Mouse (Mus musculus) erythroid progenitor cell, adult 5-6 weeks (primary cell): ENCODE results near the gene Mup22. TPM values are rescaled to one million over a fixed set of nuclear protein-coding genes. Genes with fewer than 3 reads are reported as not detected.
"Not testable (repeated sequence)": the region's sequence is repeated elsewhere in the genome, so short reads cannot be mapped to it uniquely, and the experiment has no call there.

Source experiments
- ATAC-seq: replicated peaks from 2 replicates; pipeline ENCODE4 v1.8.0; 2016; ENCODE audit warnings: moderate number of reproducible peaks, mild to moderate bottlenecking, moderate TSS enrichment, inconsistent platforms; ENCODE audit not compliant: poor library complexity, low FRiP score, severe bottlenecking
- total RNA-seq, 2 experiments: library from RNA; stranded (forward) in 1 of 2; stranded (reverse) in 1 of 2; fragments of 150-400 nt in 1 of 2; fragments of 186-747, 209-891 nt in 1 of 2; gene quantifications; 2 replicates each; pipeline versions ENCODE4 v1.2.3 to v1.2.4; 2015 to 2017; ENCODE audit warnings: low replicate concordance in 2 of 2

The Mup22 gene
- total RNA-seq (2015; ENCODE audit: low replicate concordance), result not detected in 2 replicates
- total RNA-seq (2017; ENCODE audit: low replicate concordance), result not detected in 2 replicates

- not testable (repeated sequence) for ATAC-seq
Observed at GRCm38 (mm10) chr4:60821363-60821762, at the start of gene Mup22. Gene Mup22, minus strand, starts transcription at chr4:60821463.

GRCm38 (mm10) chr4:60840889-60841288, 19.6 kb upstream of the Mup22 start:
- ATAC-seq, result not testable (repeated sequence)

Other genes starting within 250 kb of the Mup22 start
- not detected in 2 replicates for gene Mup10, start 239.3 kb downstream of the Mup22 start, total RNA-seq (2015; ENCODE audit: low replicate concordance)
- gene Mup10, start 239.3 kb downstream of the Mup22 start, total RNA-seq (2017; ENCODE audit: low replicate concordance), result not detected in 2 replicates
- not detected in 2 replicates for gene Mup11, start 159.1 kb downstream of the Mup22 start, total RNA-seq (2015; ENCODE audit: low replicate concordance)
- not detected in 2 replicates for gene Mup11, start 159.1 kb downstream of the Mup22 start, total RNA-seq (2017; ENCODE audit: low replicate concordance)
- not detected in 2 replicates for gene Mup12, start 80.1 kb downstream of the Mup22 start, total RNA-seq (2015; ENCODE audit: low replicate concordance)
- gene Mup12, start 80.1 kb downstream of the Mup22 start, total RNA-seq (2017; ENCODE audit: low replicate concordance), result not detected in 2 replicates